Mouse (Mus musculus) ES-Bruce4 (cell line): Measurements from ENCODE around the gene Gm43064.
"Not testable (repeated sequence)": the region's sequence is repeated elsewhere in the genome, so short reads cannot be mapped to it uniquely, and the experiment has no call there.

Source experiments
- CTCF ChIP-seq: IDR thresholded peaks from one replicate; pipeline ENCODE4 v1.8.1; 2011; ENCODE audit warnings: low read depth, low read length
- EP300 ChIP-seq: IDR thresholded peaks from 2 replicates; pipeline ENCODE4 v1.6.1; 2011; ENCODE audit warnings: low read depth, low read length; ENCODE audit not compliant: insufficient read depth
- POLR2A ChIP-seq: IDR thresholded peaks from one replicate; pipeline ENCODE4 v1.8.1; 2011; ENCODE audit warnings: low read length; ENCODE audit not compliant: insufficient read depth

DNA sequence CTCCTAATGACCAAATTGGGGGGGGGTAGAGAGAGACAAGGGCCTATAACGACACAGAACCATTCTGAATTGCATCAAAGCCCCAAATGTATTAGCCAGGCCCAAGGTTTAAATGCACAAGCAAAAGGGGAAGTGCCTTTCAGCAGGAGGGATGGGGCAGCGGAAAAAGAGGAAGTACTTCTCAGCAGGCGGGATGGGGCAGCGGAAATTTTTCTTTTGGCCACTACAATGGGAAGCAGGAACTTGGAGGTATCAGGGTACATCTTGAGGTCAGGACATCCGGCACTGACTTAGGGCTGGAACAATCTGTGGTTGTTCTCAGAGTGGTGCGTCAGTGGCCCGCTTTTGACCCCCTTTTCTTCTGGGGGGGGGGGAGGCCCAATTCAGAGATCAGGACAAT, 31.6 kb downstream of the Gm43064 start:
- TF ChIP-seq POLR2A, CTCF, EP300: not testable (repeated sequence)
